Mouse (Mus musculus): ENCODE results near the gene Rnf43. TPM values are rescaled to one million over a fixed set of nuclear protein-coding genes. Genes with fewer than 3 reads are reported as not detected.

The Rnf43 gene
- polyA plus RNA-seq, 1 experiment from 2014 or later = 3.2 TPM

- H3K27ac ChIP-seq (replicated peaks) = peak overlapping the region; percentile 52
- WGBS = 71% methylated on average over 4 of the region's 4 CpGs
- peaks cover 31% of the 10 kb centered on the region for H3K4me1 ChIP-seq
Measured at GRCm38 (mm10) chr11:87751491-87751966, 89.0 kb downstream of the Rnf43 start.

GRCm38 (mm10) chr11:87752307-87752706, 89.8 kb downstream of the Rnf43 start:
- H3K36me3 ChIP-seq (replicated peaks) = no peaks in the 10 kb centered on the region
- no peaks in the 10 kb centered on the region for H3K9me3 ChIP-seq
- 75% methylated on average over 1 of the region's 1 CpGs for WGBS
- DNase-seq (ENCODE audit: low spot score) = no peak
- H3K4me3 ChIP-seq = no peak overlapping the region
- H3K27me3 ChIP-seq (replicated peaks; ENCODE audit: low read depth, poor library complexity, severe bottlenecking) = no peaks in the 10 kb centered on the region
- no peak overlapping the region for H3K27ac ChIP-seq (replicated peaks)
- H3K4me1 ChIP-seq = peaks cover 31% of the 10 kb centered on the region

More at GRCm38 (mm10) chr11:87751491-87751966, 89.0 kb downstream of the Rnf43 start:
- no peaks in the 10 kb centered on the region for H3K36me3 ChIP-seq (replicated peaks)
- no peak for DNase-seq (ENCODE audit: low spot score)
- no peaks in the 10 kb centered on the region for H3K9me3 ChIP-seq
- H3K4me3 ChIP-seq = no peak overlapping the region; the same call in 1 of the 2 replicates
- no peaks in the 10 kb centered on the region for H3K27me3 ChIP-seq (replicated peaks; ENCODE audit: low read depth, poor library complexity, severe bottlenecking)

GRCm38 (mm10) chr11:87753255-87753654, 90.7 kb downstream of the Rnf43 start:
- no peaks in the 10 kb centered on the region for H3K9me3 ChIP-seq
- H3K4me1 ChIP-seq = peaks cover 31% of the 10 kb centered on the region
- WGBS = 84% methylated on average over 8 of the region's 8 CpGs
- no peak overlapping the region for H3K4me3 ChIP-seq
- H3K36me3 ChIP-seq (replicated peaks) = no peaks in the 10 kb centered on the region
- no peak for DNase-seq (ENCODE audit: low spot score)
- 0 out of 2 replicates have a peak overlapping the region, but pooled peaks have one; percentile 35 for H3K27ac ChIP-seq (replicated peaks)
- H3K27me3 ChIP-seq (replicated peaks; ENCODE audit: low read depth, poor library complexity, severe bottlenecking) = no peaks in the 10 kb centered on the region

- Histone ChIP-seq H3K4me3 (no peak overlapping the region), H3K4me1 (peaks cover 25% of the 10 kb centered on the region), H3K27me3 (replicated peaks; ENCODE audit: low read depth, poor library complexity, severe bottlenecking) (peaks cover 5% of the 10 kb centered on the region; the same call in 1 of the 2 replicates), H3K9me3 (no peaks in the 10 kb centered on the region), H3K36me3 (replicated peaks) (no peaks in the 10 kb centered on the region), H3K27ac (replicated peaks) (peak overlapping the region; percentile 35; the same call in 1 of the 2 replicates)
- DNase-seq (ENCODE audit: low spot score) = no peak
- 88% methylated on average over 5 of the region's 5 CpGs for WGBS
Measured at GRCm38 (mm10) chr11:87753891-87754501, 91.5 kb downstream of the Rnf43 start.

GRCm38 (mm10) chr11:87754603-87755002, 92.1 kb downstream of the Rnf43 start:
- no peak for DNase-seq (ENCODE audit: low spot score)
- H3K27ac ChIP-seq (replicated peaks) = peak overlapping the region; percentile 48; the same call in 1 of the 2 replicates

GRCm38 (mm10) chr11:87755360-87756017, 93.0 kb downstream of the Rnf43 start:
- Histone ChIP-seq H3K4me3 (no peak overlapping the region), H3K36me3 (replicated peaks) (no peaks in the 10 kb centered on the region), H3K4me1 (peaks cover 24% of the 10 kb centered on the region), H3K9me3 (no peaks in the 10 kb centered on the region), H3K27me3 (replicated peaks; ENCODE audit: low read depth, poor library complexity, severe bottlenecking) (peaks cover 20% of the 10 kb centered on the region), H3K27ac (replicated peaks) (peak overlapping the region; percentile 48; the same call in 1 of the 2 replicates)
- WGBS = 77% methylated on average over 17 of the region's 17 CpGs
- no peak for DNase-seq (ENCODE audit: low spot score)

More at GRCm38 (mm10) chr11:87754603-87755002, 92.1 kb downstream of the Rnf43 start:
- Histone ChIP-seq H3K4me3 (no peak overlapping the region), H3K27me3 (replicated peaks; ENCODE audit: low read depth, poor library complexity, severe bottlenecking) (peaks cover 11% of the 10 kb centered on the region), H3K9me3 (no peaks in the 10 kb centered on the region), H3K36me3 (replicated peaks) (no peaks in the 10 kb centered on the region), H3K4me1 (peaks cover 19% of the 10 kb centered on the region)
- 66% methylated on average over 5 of the region's 5 CpGs for WGBS

GRCm38 (mm10) chr11:87756251-87756820, 93.8 kb downstream of the Rnf43 start:
- Histone ChIP-seq H3K9me3 (no peaks in the 10 kb centered on the region), H3K4me3 (peak overlapping the region; percentile 31), H3K27me3 (replicated peaks; ENCODE audit: low read depth, poor library complexity, severe bottlenecking) (peaks cover 28% of the 10 kb centered on the region), H3K27ac (replicated peaks) (0 out of 2 replicates have a peak overlapping the region, but pooled peaks have one; percentile 30), H3K36me3 (replicated peaks) (no peaks in the 10 kb centered on the region), H3K4me1 (peaks cover 27% of the 10 kb centered on the region)
- no peak for DNase-seq (ENCODE audit: low spot score)
- 81% methylated on average over 15 of the region's 15 CpGs for WGBS

- Histone ChIP-seq H3K4me3 (peak overlapping the region; percentile 31; the same call in 1 of the 2 replicates), H3K36me3 (replicated peaks) (no peaks in the 10 kb centered on the region), H3K27ac (replicated peaks) (no peak overlapping the region), H3K27me3 (replicated peaks; ENCODE audit: low read depth, poor library complexity, severe bottlenecking) (peaks cover 38% of the 10 kb centered on the region), H3K4me1 (peaks cover 21% of the 10 kb centered on the region), H3K9me3 (no peaks in the 10 kb centered on the region)
- DNase-seq (ENCODE audit: low spot score) = no peak
- 91% methylated on average over 25 of the region's 25 CpGs for WGBS
Measured at GRCm38 (mm10) chr11:87757001-87757954, 94.8 kb downstream of the Rnf43 start.

GRCm38 (mm10) chr11:87758161-87758911, 95.8 kb downstream of the Rnf43 start:
- Histone ChIP-seq H3K4me3 (no peak overlapping the region), H3K27ac (replicated peaks) (no peak overlapping the region), H3K9me3 (no peaks in the 10 kb centered on the region), H3K4me1 (peaks cover 24% of the 10 kb centered on the region), H3K27me3 (replicated peaks; ENCODE audit: low read depth, poor library complexity, severe bottlenecking) (peaks cover 48% of the 10 kb centered on the region), H3K36me3 (replicated peaks) (no peaks in the 10 kb centered on the region)
- WGBS = 81% methylated on average over 7 of the region's 7 CpGs
- DNase-seq (ENCODE audit: low spot score) = no peak

GRCm38 (mm10) chr11:87758957-87759608, 96.6 kb downstream of the Rnf43 start:
- Histone ChIP-seq H3K27ac (replicated peaks) (no peak overlapping the region), H3K9me3 (no peaks in the 10 kb centered on the region), H3K27me3 (replicated peaks; ENCODE audit: low read depth, poor library complexity, severe bottlenecking) (peaks cover 56% of the 10 kb centered on the region), H3K4me1 (peaks cover 30% of the 10 kb centered on the region), H3K4me3 (no peak overlapping the region), H3K36me3 (replicated peaks) (no peaks in the 10 kb centered on the region)
- WGBS = 72% methylated on average over 4 of the region's 4 CpGs
- DNase-seq (ENCODE audit: low spot score) = no peak

GRCm38 (mm10) chr11:87759609-87760005, 97.1 kb downstream of the Rnf43 start:
- H3K36me3 ChIP-seq (replicated peaks) = no peaks in the 10 kb centered on the region
- peaks cover 30% of the 10 kb centered on the region for H3K4me1 ChIP-seq
- H3K27ac ChIP-seq (replicated peaks) = no peak overlapping the region
- H3K9me3 ChIP-seq = no peaks in the 10 kb centered on the region
- 7% methylated on average over 3 of the region's 3 CpGs for WGBS
- peaks cover 61% of the 10 kb centered on the region for H3K27me3 ChIP-seq (replicated peaks; ENCODE audit: low read depth, poor library complexity, severe bottlenecking)
- H3K4me3 ChIP-seq = no peak overlapping the region
- DNase-seq (ENCODE audit: low spot score) = no peak
